Mouse (Mus musculus): ENCODE measurements around the gene Rheb. TPM values are rescaled to one million over a fixed set of nuclear protein-coding genes. Genes with fewer than 3 reads are reported as not detected.

The Rheb gene
- polyA plus RNA-seq, 1 experiment from 2014 or later = 275 TPM

DNA sequence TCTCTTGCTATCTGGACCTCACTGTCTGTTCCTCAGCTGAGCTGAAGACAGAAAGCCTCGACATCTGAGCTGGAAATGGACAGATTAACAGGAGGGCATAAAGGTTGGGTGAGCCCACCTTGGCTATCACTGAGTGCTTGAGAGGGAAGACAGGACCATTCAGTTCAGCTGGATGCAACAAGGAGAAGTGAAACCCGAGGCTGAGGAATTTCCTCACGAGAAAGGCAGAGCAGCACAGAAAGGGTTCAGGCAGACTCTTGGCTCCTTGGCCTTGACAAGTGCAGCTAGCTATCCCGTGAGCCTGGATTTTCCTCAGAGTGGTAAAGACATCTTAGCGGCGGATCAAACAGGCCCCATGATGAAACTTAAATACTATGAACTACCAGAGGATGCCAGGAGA, 37.2 kb downstream of the Rheb start:
- 77% methylated on average over 6 of the region's 6 CpGs for WGBS
- Histone ChIP-seq H3K4me3 (ENCODE audit: control insufficient read depth in 1 of 2, insufficient read depth in 1 of 2, low read depth in 1 of 2, low read length in 2 of 2) (no peak overlapping the region), H3K4me2 (ENCODE audit: low read length) (no peak overlapping the region), H3K27ac (replicated peaks in 1 of 2; ENCODE audit: control insufficient read depth in 1 of 2, insufficient read depth in 1 of 2, low read depth in 2 of 2, low read length in 2 of 2) (no peak overlapping the region), H3K9ac (ENCODE audit: low read length) (no peak overlapping the region), H3K36me3 (ENCODE audit: control insufficient read depth, insufficient read depth, low read length) (peaks cover 86% of the 10 kb centered on the region), H3K4me1 (ENCODE audit: control insufficient read depth in 2 of 2, insufficient read depth in 2 of 2, low read length in 2 of 2) (peaks cover 0 to 7% of the 10 kb centered on the region in 2 experiments; a peak in 1 of 4 replicates), H3K9me3 (ENCODE audit: control insufficient read depth, low read length) (no peaks in the 10 kb centered on the region), H3K27me3 (ENCODE audit: control insufficient read depth, insufficient read depth, low read length) (no peaks in the 10 kb centered on the region)
- no peak for ATAC-seq (ENCODE audit: insufficient number of reproducible peaks, insufficient read depth, low FRiP score, low read depth)

DNA sequence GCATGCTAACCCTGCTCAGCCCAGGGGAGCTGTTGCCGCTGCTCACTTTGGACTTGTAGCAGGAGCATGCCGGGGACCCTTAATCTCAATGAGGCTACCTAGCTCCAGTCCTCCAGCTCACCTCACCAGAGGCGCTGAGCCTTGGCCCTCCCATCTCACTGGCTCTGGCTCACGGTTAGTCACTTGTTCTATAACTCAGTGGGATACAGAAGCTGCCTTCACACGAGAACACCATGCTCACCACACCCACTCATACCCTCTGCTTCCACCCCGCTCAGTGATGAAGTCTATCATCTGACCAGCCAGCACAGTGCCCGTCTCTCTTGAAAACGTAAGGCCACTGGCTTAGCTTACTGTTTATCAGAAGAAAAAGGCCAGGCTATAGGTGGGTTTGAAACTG, 37.8 kb downstream of the Rheb start:
- H3K9ac ChIP-seq (ENCODE audit: low read length) = no peak overlapping the region
- no peak overlapping the region for H3K4me2 ChIP-seq (ENCODE audit: low read length)
- no peak for ATAC-seq (ENCODE audit: insufficient number of reproducible peaks, insufficient read depth, low FRiP score, low read depth)
- H3K36me3 ChIP-seq (ENCODE audit: control insufficient read depth, insufficient read depth, low read length) = peaks cover 81% of the 10 kb centered on the region
- H3K4me3 ChIP-seq (ENCODE audit: control insufficient read depth in 1 of 2, insufficient read depth in 1 of 2, low read depth in 1 of 2, low read length in 2 of 2) = no peak overlapping the region
- H3K4me1 ChIP-seq (ENCODE audit: control insufficient read depth in 2 of 2, insufficient read depth in 2 of 2, low read length in 2 of 2) = peaks cover 0 to 7% of the 10 kb centered on the region in 2 experiments; a peak in 1 of 4 replicates
- H3K27ac ChIP-seq (replicated peaks in 1 of 2; ENCODE audit: control insufficient read depth in 1 of 2, insufficient read depth in 1 of 2, low read depth in 2 of 2, low read length in 2 of 2) = no peak overlapping the region; a peak in 1 of 4 replicates
- H3K9me3 ChIP-seq (ENCODE audit: control insufficient read depth, low read length) = no peaks in the 10 kb centered on the region
- no peaks in the 10 kb centered on the region for H3K27me3 ChIP-seq (ENCODE audit: control insufficient read depth, insufficient read depth, low read length)
- 82% methylated on average over 8 of the region's 8 CpGs for WGBS

DNA sequence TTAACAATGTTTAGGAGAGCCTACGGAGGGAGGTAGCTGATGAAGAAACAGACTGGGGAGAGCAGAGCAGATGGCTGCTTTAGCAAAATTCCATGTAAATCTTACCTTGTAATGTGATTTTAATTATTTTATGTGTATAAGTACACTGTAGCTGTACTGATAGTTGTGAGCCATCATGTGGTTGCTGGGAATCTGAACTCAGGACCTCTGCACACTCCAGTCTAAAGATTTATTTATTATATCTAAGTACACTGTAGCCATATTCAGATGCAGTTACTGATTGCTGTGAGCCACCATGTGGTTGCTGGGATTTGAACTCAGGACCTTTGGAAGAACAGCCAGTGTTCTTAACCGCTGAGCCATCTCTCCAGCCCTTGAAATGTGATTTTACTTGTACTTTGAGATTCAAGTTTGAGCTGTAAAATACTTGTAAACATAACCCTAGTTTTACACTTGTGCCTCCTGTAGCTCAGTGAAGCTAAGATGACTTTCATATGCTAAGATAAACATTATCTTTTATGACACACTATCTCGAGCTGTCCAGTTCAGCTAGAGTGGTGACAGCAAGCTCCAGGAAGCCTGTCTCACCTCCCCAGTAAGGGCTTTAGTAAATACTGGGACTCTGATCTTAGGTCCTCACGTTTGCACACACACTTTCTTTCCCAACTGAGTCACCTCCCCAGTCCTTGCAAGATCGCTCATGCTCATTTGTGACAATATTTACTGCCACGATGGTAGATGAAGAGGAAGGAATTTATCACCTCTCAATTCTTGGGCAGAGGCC, 40.4 kb downstream of the Rheb start:
- no peak overlapping the region for H3K4me3 ChIP-seq (ENCODE audit: control insufficient read depth in 1 of 2, insufficient read depth in 1 of 2, low read depth in 1 of 2, low read length in 2 of 2)
- no peaks in the 10 kb centered on the region for H3K27me3 ChIP-seq (ENCODE audit: control insufficient read depth, insufficient read depth, low read length)
- H3K36me3 ChIP-seq (ENCODE audit: control insufficient read depth, insufficient read depth, low read length) = peaks cover 56% of the 10 kb centered on the region
- no peak overlapping the region for H3K4me2 ChIP-seq (ENCODE audit: low read length)
- ATAC-seq (ENCODE audit: insufficient number of reproducible peaks, insufficient read depth, low FRiP score, low read depth) = no peak
- H3K4me1 ChIP-seq (ENCODE audit: control insufficient read depth in 2 of 2, insufficient read depth in 2 of 2, low read length in 2 of 2) = peaks cover 7 to 10% of the 10 kb centered on the region in 2 experiments; a peak in 3 of 4 replicates
- H3K9me3 ChIP-seq (ENCODE audit: control insufficient read depth, low read length) = no peaks in the 10 kb centered on the region
- no peak overlapping the region; a peak in 1 of 4 replicates for H3K27ac ChIP-seq (replicated peaks in 1 of 2; ENCODE audit: control insufficient read depth in 1 of 2, insufficient read depth in 1 of 2, low read depth in 2 of 2, low read length in 2 of 2)
- WGBS = 41% methylated on average over 6 of the region's 6 CpGs
- H3K9ac ChIP-seq (ENCODE audit: low read length) = 0 out of 2 replicates have a peak overlapping the region, but pooled peaks have one; percentile 8

DNA sequence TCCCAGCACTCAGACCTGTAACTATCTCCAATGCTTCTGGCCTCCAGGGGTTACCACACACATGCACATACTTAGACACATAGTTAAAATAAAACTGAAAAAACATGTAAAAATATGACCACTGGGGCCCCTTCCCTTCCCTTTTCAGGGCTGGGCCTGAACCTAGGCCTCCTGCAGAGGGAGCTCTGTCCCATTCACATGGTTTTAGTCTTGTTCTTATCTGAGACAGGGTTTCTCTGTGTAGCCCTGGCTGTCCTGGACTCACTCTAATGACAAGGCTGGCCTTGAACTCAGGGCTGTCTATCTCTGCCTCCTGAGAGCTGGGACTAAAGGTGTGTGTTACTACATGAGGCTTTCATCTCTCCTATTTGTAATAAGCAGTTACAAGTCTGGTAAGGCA, 42.0 kb downstream of the Rheb start:
- H3K9ac ChIP-seq (ENCODE audit: low read length) = no peak overlapping the region
- no peak overlapping the region for H3K4me3 ChIP-seq (ENCODE audit: control insufficient read depth in 1 of 2, insufficient read depth in 1 of 2, low read depth in 1 of 2, low read length in 2 of 2)
- no peak for ATAC-seq (ENCODE audit: insufficient number of reproducible peaks, insufficient read depth, low FRiP score, low read depth)
- peaks cover 40% of the 10 kb centered on the region for H3K36me3 ChIP-seq (ENCODE audit: control insufficient read depth, insufficient read depth, low read length)
- no peak overlapping the region for H3K4me2 ChIP-seq (ENCODE audit: low read length)
- H3K9me3 ChIP-seq (ENCODE audit: control insufficient read depth, low read length) = no peaks in the 10 kb centered on the region
- peaks cover 7 to 10% of the 10 kb centered on the region in 2 experiments; a peak in 3 of 4 replicates for H3K4me1 ChIP-seq (ENCODE audit: control insufficient read depth in 2 of 2, insufficient read depth in 2 of 2, low read length in 2 of 2)
- H3K27me3 ChIP-seq (ENCODE audit: control insufficient read depth, insufficient read depth, low read length) = no peaks in the 10 kb centered on the region
- H3K27ac ChIP-seq (replicated peaks in 1 of 2; ENCODE audit: control insufficient read depth in 1 of 2, insufficient read depth in 1 of 2, low read depth in 2 of 2, low read length in 2 of 2) = no peak overlapping the region

DNA sequence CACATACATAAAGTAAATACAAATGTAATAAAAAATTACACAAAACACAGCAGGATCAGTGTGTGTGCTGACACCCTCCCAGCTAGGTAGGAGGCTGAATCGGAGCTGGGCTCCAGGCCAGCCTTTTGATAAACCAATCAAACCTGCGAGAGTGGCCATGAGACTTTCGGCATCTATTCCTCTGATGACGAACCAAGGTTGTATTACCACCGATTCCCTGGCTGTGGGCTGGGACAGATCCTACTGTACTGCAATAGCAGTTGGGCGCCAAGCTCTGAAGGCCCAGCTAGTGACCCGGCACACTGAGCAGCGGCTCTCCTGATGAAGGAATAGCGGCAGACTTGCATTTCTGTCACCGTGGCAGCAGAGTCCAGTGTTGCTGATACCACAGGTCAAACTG, 43.8 kb downstream of the Rheb start:
- no peaks in the 10 kb centered on the region for H3K27me3 ChIP-seq (ENCODE audit: control insufficient read depth, insufficient read depth, low read length)
- no peak overlapping the region for H3K27ac ChIP-seq (replicated peaks in 1 of 2; ENCODE audit: control insufficient read depth in 1 of 2, insufficient read depth in 1 of 2, low read depth in 2 of 2, low read length in 2 of 2)
- H3K9me3 ChIP-seq (ENCODE audit: control insufficient read depth, low read length) = no peaks in the 10 kb centered on the region
- peaks cover 7 to 10% of the 10 kb centered on the region in 2 experiments; a peak in 3 of 4 replicates for H3K4me1 ChIP-seq (ENCODE audit: control insufficient read depth in 2 of 2, insufficient read depth in 2 of 2, low read length in 2 of 2)
- no peak overlapping the region for H3K4me2 ChIP-seq (ENCODE audit: low read length)
- peaks cover 22% of the 10 kb centered on the region for H3K36me3 ChIP-seq (ENCODE audit: control insufficient read depth, insufficient read depth, low read length)
- 34% methylated on average over 10 of the region's 10 CpGs for whole genome bisulfite sequencing
- H3K4me3 ChIP-seq (ENCODE audit: control insufficient read depth in 1 of 2, insufficient read depth in 1 of 2, low read depth in 1 of 2, low read length in 2 of 2) = no peak overlapping the region
- 0 out of 2 replicates have a peak, but pooled peaks have one; percentile 48 for ATAC-seq (ENCODE audit: insufficient number of reproducible peaks, insufficient read depth, low FRiP score, low read depth)
- no peak overlapping the region for H3K9ac ChIP-seq (ENCODE audit: low read length)

DNA sequence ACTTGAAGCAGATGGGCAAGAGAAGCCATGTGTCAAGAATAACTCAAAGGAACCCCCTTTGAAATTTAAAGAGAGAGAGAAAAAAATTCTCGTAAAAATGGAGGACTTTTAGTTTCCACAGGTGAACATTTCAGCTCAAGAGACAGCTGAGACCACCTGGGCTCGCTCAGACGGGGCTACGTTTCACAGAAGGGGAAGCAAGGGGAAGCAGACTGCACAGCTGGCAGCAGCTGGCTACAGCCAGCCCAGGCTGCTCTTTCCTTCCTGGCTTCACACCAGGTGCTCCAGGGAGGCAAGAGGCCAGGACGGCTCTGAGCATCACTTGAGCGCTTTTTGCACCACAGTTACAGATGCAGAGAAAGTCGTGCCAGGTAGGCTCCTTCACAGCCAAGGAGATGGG, 44.6 kb downstream of the Rheb start:
- Histone ChIP-seq H3K4me3 (ENCODE audit: control insufficient read depth in 1 of 2, insufficient read depth in 1 of 2, low read depth in 1 of 2, low read length in 2 of 2) (no peak overlapping the region), H3K9me3 (ENCODE audit: control insufficient read depth, low read length) (no peaks in the 10 kb centered on the region), H3K4me1 (ENCODE audit: control insufficient read depth in 2 of 2, insufficient read depth in 2 of 2, low read length in 2 of 2) (peaks cover 7 to 10% of the 10 kb centered on the region in 2 experiments; a peak in 3 of 4 replicates), H3K27ac (replicated peaks in 1 of 2; ENCODE audit: control insufficient read depth in 1 of 2, insufficient read depth in 1 of 2, low read depth in 2 of 2, low read length in 2 of 2) (no peak overlapping the region), H3K36me3 (ENCODE audit: control insufficient read depth, insufficient read depth, low read length) (peaks cover 14% of the 10 kb centered on the region), H3K4me2 (ENCODE audit: low read length) (no peak overlapping the region), H3K9ac (ENCODE audit: low read length) (no peak overlapping the region), H3K27me3 (ENCODE audit: control insufficient read depth, insufficient read depth, low read length) (no peaks in the 10 kb centered on the region)
- no peak for ATAC-seq (ENCODE audit: insufficient number of reproducible peaks, insufficient read depth, low FRiP score, low read depth)
- WGBS = 57% methylated on average over 7 of the region's 7 CpGs

DNA sequence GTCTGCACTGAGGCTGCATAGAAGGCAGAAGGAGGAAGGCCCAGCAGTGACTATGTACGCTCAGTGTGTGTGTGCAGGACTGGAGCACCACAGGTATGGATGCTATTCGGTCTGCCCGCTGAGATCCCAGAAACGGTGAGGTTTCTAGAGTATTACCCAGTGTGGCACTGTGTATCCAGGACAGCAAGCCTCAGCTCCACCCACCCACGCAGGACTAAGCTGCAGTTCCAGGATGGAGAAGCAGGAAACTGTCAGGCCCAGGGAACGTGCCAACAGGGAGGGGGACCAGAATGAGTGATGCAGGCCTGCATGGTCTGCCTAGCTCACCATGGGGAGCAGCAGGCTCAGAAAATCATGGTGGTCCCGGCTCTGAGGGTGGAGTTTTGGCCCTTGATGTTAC, 49.5 kb downstream of the Rheb start:
- no peak for ATAC-seq (ENCODE audit: insufficient number of reproducible peaks, insufficient read depth, low FRiP score, low read depth)
- 67% methylated on average over 7 of the region's 7 CpGs for WGBS
- H3K4me3 ChIP-seq (ENCODE audit: control insufficient read depth in 1 of 2, insufficient read depth in 1 of 2, low read depth in 1 of 2, low read length in 2 of 2) = no peak overlapping the region
- no peak overlapping the region for H3K4me2 ChIP-seq (ENCODE audit: low read length)
- no peaks in the 10 kb centered on the region for H3K36me3 ChIP-seq (ENCODE audit: control insufficient read depth, insufficient read depth, low read length)
- no peaks in the 10 kb centered on the region for H3K9me3 ChIP-seq (ENCODE audit: control insufficient read depth, low read length)
- H3K27ac ChIP-seq (replicated peaks in 1 of 2; ENCODE audit: control insufficient read depth in 1 of 2, insufficient read depth in 1 of 2, low read depth in 2 of 2, low read length in 2 of 2) = no peak overlapping the region
- no peaks in the 10 kb centered on the region for H3K4me1 ChIP-seq (ENCODE audit: control insufficient read depth in 2 of 2, insufficient read depth in 2 of 2, low read length in 2 of 2)
- no peaks in the 10 kb centered on the region for H3K27me3 ChIP-seq (ENCODE audit: control insufficient read depth, insufficient read depth, low read length)
- H3K9ac ChIP-seq (ENCODE audit: low read length) = no peak overlapping the region
